Mouse (Mus musculus): ENCODE data around the gene Trappc6b.

Trappc6b gene

DNA sequence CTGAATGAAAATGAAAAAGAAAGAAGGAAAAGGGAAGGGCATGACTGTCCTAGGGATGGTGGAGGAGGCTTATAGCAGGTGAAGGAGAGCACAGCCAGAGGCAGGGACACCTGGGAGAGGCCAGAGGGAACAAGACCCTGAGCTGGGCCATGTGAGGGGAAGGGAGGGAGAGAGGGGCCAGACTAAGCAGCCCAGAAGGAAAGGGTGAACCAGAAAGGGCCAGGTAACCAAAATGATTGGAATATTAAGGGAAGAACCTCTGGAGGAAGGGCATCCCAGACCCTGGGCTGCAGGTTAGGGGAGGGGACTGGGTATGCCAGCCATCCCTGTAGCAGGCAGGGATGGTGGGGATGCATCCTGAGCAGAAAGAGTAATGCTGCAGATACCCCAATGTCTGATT lies 7.3 kb downstream of the Trappc6b start:
- no peak for DNase-seq

- no peak for DNase-seq
These were observed 8.1 kb downstream of the Trappc6b start for GRCm38 (mm10) chr12:59053166-59053565.

- no peak for DNase-seq
These were observed 8.8 kb downstream of the Trappc6b start for GRCm38 (mm10) chr12:59052470-59052869.

DNA sequence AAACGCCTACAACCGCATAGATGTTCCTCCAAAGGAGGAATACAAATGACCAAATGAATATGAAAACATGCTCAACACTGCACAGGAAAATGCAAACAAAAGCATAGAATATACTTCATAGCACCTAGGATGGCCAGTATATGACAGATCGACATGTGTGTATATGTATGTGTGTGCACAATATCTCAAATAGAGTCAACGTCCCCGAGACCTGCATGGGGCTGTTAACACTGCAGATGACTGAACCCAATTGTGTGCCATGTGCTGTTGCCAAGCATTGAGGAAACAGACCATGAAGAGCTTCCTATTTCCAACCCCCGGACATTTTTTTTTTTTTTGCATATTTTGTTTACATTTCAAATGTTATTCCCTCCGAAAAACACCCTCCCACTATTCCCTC lies 20.4 kb downstream of the Trappc6b start:
- no peak for DNase-seq

DNA sequence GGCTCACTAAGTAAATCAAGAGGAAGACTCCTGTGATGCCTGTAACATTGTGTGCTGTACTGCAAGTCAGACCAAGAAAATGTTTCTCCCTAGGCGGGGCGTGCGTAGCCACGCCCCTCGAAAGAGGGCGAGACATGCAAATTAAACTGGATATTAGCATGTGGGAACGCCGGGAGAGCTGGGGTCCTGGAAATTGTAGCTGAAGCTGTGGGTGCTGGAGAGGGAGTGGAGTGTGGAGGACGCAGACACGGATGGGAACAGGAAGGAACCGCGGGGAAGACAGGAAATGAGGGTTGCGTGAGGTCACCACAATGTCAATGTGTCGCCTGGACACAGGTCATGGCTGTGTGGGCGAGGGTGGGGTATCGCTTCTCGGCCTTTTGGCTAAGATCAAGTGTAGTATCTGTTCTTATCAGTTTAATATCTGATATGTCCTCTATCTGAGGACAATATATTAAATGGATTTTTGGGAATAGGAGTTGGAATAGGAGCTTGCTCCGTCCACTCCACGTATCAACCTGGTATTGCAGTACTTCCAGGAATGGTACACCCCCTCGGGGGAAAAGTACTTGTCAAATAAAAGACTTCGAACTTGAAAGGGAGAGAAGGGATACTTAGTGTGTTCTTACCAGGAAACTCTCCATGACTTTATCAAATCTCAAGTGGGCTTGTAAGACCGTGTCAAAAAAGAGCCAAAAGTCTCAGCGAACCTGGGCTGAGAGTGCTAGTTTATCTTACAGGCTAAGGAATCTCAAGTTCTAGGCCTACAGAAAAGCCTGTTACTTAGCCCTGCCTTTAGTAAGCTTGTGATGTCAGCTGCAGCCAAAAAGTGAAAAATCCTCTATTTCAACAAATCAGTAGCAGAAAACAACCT lies 21.1 kb downstream of the Trappc6b start:
- DNase-seq = peak; percentile 71

GRCm38 (mm10) chr12:59039162-59039970 lies 21.9 kb downstream of the Trappc6b start:
- no peak for DNase-seq

DNA sequence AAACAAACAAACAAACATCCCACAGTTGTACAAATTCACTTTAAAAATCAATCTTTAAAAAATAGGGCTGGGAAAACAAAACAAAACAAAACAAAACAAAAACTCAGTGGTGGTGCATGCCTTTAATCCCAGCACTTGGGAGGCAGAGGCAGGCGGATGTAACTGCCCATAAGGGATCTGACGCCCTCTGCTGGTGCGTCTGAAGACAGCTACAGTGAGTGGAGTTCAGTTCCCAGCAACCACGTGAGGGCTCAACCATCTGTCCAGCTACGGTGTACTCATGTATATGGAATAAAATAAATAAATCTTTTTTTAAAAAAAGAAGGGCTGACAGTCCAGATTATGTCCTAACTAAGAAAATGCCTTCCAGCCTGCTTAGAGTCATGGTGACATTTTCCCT lies 29.2 kb downstream of the Trappc6b start:
- no peak for DNase-seq

GRCm38 (mm10) chr12:59021306-59021705 lies 40.0 kb downstream of the Trappc6b start:
- DNase-seq = no peak

DNA sequence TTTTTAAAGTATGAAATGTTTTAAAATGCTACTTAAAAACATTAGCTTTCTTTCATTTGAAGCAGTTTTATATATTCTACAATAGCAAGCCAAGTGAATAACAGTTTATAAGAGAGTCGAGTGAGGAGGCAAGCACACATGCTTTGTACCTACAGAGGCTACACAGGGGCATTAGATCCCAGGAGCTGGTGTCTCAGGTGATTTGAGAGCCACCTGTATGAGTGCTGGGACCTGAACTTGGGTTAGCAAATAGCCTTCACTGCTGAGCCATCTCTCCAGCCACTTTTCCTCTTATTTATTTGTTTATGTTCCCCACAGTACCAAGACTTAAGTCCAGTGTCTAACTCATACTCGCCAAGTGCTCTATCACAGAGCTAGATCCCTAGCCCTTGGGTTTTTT lies 41.4 kb downstream of the Trappc6b start:
- DNase-seq = no peak

GRCm38 (mm10) chr12:59017970-59018369 lies 43.3 kb downstream of the Trappc6b start:
- no peak for DNase-seq

GRCm38 (mm10) chr12:59013234-59013633 lies 48.0 kb downstream of the Trappc6b start, which contains the start of gene Gemin2:
Gemin2 (plus strand) TSS chr12:59013393.
- peak; percentile 93 to 95 for DNase-seq

GRCm38 (mm10) chr12:59012710-59013091 lies 48.6 kb downstream of the Trappc6b start:
- peak in 1 of 2 experiments; percentile 5 for DNase-seq

GRCm38 (mm10) chr12:59011844-59012709 lies 49.2 kb downstream of the Trappc6b start, which contains the start of gene Sec23a:
Sec23a (minus strand) TSS chr12:59012017.
- peak; percentile 99 for DNase-seq

- no peak for DNase-seq
These were observed 49.9 kb downstream of the Trappc6b start for GRCm38 (mm10) chr12:59011275-59011843.

DNA sequence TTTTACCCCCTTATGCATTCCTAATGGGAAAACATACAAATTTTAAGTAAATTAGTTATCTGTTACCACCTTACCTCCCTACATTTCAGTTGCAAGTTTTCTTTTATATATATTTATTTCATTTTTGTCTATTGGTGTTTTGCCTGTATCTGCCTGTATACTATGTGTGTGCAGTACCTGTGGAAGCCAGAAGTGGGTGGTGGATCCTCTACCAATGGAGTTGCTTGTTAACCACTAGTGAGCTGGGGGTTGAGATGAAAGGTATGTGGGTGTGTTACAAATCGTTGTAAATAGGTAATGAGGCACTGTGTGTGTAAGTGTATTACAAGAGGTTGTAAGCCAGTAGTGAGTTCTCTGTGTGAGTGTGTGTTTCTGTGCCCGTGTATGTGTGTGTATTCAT lies 50.8 kb downstream of the Trappc6b start:
- DNase-seq = peak in 1 of 2 experiments; percentile 21
